Mouse (Mus musculus): ENCODE results near the gene Ciita.

Gene Ciita

DNA sequence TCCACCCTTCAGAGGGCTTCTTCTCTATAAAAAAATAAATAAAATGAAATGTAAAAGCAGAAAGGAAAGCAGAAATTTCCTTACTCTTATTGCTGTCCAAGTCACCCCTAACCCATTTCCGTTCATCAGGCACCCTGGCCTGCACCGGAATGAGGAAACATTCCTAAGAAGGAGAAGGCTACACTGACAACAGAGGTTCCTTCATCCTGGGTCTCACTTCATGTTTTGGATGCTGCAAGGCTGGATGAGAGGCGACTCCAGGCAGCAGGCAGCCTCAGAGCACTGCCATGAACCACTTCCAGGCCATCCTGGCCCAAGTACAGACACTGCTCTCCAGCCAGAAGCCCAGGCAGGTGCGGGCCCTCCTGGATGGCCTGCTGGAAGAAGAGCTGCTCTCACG is at the start of gene Ciita:
Ciita (plus strand) TSS at position 203 of the 400 bp plus-strand sequence.
- DNase-seq (ENCODE audit: low read depth): no peak

DNA sequence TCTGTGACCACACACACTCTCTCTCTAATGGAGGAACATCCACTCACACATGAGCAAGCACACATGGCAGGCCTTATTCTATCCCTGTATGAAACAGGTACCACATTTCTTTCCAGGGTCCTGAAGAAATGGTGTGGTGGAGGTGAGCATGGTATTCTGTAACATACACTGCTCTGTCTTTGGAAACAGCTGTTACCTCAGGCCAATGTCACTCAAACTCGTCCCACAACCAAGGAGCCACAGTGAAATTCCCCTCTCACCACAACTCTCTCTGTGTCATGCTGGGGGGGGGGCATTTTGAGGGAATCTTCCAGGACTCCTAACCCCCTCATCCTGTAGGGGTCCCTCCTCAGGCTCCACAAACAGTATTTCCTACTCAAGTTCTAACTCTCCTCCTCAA is 47.9 kb upstream of the Ciita start:
- DNase-seq (ENCODE audit: low read depth): no peak

DNA sequence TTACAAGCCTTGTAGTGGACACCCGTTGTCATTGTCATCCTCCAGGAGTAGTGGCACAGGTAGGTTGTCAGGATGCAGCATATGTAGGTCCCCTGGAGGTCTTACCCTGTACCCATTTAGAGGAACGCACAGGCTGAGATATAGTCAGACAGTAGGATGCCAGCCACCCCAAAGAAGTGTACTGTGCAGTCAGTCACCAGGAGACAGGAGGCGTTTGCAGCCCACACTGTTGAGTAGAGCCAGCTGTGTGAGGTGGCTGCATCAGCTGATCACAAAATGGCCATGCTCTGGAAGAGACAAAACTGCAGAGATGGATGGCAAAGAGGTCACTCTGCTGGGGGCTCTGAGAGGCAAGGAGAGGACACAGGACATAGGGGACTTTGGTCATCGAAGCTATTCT is 47.5 kb upstream of the Ciita start:
- DNase-seq (ENCODE audit: low read depth): no peak

DNA sequence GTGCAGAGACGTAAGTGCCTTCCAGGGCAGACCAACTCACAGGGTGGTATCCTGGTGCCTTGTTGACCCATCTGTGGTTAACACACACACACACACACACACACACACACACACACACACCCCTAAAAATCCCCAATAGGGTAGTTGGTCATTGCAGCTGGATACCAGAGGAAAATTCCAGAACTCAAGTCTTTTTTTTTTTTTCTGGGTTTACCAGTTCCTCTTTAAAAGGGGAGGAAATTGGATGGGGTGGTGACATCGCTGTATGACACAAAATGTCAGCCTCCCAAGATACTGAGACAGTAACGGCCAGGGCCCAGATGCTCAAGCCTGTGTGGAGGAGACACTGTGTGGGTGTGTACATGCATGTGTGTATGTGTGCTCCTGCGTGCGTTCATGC is 46.5 kb upstream of the Ciita start:
- DNase-seq (ENCODE audit: low read depth): peak; percentile 17

DNA sequence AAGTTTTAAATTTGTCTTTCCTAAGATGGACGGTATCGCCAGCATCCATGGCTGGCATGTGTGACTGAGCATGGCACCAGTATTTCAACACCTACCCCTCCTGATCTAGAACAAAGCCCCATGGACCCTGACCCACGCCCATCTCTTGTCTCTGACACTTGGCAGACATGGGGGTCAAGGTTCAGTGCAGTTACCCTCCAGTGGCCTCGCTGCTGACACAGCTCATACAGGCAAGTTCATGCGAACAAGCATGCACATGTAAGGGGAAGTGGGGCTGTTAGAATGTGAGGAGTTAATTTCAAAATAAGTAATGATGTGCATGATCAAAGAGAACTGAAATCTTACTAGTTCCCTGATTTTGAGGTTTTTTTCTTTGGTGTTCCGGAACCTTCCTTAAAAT is 43.7 kb upstream of the Ciita start:
- no peak for DNase-seq (ENCODE audit: low read depth)

DNA sequence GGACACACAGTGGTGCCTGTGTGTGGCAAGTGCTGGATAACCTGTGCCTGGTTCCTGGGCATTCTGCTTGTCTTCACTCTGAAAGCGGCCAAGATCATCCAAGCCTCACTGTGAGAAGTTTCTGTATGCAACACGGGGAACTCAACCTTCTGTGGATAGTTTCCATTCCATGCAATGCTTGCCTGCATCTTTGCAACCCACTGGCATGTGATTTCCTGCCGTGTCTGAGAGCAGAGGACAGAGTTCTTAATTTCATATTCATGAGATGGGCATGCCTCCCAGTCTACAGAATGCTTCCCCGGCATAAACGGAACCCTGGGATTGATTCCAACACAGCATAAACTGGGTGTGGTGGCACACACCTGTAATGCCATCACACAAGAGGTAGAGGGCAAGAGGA is 41.8 kb upstream of the Ciita start:
- no peak for DNase-seq (ENCODE audit: low read depth)

DNA sequence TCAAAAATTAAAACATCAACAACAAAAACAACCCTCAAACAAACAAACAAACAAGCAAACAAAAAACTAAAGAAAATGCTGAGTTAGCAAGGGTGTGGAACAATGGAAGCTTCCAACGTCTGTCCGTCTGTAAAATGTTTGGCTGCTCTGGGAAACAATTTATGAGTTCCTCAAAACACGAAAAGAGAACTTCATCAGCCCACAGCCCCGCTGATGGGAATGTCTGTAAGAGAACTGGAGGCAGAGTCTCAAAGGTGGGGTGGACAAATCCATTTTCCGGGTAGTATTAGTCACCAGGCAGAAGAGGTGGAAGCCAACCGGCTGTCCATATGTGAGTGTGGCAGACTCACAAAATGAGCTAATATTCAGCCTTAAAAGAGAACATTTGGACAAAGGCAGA is 38.5 kb upstream of the Ciita start:
- DNase-seq (ENCODE audit: low read depth): no peak

DNA sequence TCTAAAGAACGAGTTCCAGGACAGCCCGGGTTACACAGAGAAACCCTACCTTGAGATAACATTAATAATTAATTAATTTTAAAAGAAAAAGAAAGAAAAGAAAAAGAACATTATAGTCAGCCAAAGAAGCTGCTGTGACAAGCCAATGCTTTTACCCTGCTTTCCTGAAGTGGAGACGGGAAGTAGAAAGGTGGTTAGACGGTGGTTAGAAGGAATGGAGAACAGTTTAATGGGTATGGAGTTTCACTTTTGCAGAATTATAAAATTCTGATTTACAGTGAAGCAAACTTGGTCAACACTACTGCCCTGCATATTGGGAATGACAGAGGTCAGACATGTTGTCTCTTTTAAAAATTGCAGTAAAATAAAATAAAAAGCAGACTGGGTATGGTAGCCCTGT is 38.1 kb upstream of the Ciita start:
- no peak for DNase-seq (ENCODE audit: low read depth)

DNA sequence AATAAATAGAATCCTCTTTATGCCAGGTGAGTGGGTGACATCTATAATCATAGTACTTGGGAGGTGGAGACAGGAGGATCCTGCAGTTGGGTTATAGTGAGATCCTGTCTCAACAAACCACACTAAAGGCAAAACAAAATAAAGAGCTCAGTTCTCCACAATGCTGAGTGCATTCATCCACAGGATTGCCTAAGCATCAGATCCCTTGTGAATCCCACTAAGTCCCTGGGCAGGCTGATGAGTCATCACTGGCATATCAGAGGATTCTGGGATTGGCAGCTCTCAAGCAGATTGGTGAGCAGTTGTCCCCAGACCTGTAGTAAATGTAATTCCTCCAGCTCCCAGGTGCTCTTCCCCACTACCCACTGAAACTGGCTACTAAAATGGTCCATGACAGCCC is 36.1 kb upstream of the Ciita start:
- no peak for DNase-seq (ENCODE audit: low read depth)

DNA sequence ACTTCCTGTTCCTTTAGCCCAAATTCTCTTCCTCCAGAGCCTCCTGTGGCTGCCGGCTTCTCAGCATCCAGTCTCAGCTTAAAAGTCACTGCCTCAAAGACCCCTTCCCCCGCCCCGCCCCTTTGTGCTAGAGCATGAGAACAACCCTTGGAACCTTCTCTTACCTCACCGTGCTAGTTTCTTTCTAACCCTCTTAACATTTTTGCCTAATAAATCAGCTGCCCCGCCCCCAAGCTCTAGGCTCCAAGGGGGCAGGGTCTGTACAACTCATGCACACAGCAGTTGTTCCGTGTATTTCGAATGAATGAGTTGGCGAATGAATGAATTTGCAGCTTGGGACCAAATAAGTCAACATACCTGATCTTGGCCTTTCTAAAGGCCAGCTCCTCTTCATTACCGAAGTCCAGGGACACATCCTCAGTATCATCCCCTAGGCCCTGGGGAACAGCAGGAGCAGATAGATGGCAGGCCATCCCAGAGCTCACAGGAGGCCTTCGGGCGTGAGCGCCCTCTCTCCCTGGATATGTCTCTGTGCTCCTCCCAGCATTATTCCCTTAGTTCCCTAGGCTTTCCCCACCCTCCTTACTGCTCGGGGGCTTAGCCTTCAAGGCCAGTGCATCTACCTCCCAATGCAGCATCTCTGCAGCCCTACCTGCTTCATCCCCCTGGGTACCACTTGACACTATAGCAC is 33.1 kb upstream of the Ciita start:
- DNase-seq (ENCODE audit: low read depth): no peak

DNA sequence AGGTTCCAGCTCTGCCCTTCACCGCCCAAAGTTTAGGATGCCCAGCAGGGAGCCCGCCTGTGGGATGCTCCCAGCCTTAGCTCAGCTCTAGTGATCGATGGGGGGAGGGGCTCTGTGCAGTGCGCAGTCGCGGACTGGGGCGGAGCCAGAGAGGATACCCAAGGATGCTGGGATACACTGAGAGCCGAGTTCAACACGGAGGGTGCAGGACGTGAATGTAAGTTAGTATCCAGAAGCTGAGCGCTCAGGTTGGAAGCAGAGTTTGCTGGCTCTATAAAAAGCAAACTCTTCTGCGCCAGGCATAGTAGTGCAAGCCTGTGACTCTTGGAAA is 32.6 kb upstream of the Ciita start, which contains the start of gene Tvp23a:
Tvp23a (minus strand) TSS at position 99 of the 331 bp plus-strand sequence.
- DNase-seq (ENCODE audit: low read depth): no peak

DNA sequence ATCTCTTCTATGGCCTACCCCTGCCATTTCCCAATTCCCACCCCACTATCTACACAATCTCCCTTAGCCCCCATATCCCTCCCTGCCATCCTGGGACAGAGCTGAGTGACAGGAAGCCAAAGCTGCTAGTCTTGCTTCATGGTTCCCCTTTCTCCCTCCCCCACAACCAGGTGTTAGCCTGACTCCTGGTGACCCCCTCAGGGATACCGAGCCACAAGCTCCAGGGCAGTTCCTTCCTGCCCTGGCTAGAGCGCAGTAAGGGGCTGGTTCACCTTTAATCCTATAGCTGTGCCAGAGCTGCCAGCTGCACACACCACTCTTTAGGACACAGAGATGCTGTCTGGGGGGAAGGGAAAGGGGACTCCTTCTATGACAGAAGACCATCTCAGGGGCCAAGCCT is 32.1 kb upstream of the Ciita start:
- DNase-seq (ENCODE audit: low read depth): no peak

DNA sequence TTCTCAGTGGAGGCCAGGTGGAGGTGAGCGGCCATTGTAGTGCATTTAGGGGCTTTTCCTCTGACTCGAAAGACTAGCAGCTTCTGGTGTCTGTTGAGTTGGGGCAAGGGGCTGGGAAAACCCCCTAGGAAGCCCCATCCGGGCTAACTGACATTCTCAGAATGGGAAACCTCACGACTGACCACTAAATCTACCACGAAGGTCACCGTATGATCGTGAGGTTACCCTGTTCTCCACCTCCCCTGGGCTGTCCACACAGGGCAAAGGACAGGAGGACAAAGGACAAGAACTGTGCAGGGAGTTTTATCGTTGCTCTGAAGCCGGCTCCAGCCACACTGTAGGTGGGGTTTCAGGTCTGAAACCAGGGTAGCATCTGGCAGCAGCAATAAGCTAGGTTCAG is 30.9 kb upstream of the Ciita start:
- no peak for DNase-seq (ENCODE audit: low read depth)

DNA sequence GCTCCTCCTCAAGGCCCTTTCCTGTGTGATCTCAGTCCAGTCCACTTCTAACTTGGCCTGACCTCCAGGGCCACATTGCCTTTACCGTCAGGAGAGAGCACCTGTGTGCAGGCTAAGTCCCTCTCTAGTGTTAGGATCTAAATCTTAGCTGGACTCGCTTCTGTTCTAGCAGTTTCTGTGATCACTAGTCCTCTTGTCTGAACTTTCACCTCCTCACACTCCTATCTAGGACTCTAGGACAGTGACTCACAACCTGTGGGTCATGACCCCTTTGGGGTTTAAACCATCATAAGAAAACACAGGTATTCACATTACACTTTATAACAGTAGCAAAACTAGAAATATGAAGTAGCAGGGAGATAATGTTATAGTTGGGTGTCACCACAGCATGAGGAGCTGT is 28.0 kb upstream of the Ciita start:
- no peak for DNase-seq (ENCODE audit: low read depth)

DNA sequence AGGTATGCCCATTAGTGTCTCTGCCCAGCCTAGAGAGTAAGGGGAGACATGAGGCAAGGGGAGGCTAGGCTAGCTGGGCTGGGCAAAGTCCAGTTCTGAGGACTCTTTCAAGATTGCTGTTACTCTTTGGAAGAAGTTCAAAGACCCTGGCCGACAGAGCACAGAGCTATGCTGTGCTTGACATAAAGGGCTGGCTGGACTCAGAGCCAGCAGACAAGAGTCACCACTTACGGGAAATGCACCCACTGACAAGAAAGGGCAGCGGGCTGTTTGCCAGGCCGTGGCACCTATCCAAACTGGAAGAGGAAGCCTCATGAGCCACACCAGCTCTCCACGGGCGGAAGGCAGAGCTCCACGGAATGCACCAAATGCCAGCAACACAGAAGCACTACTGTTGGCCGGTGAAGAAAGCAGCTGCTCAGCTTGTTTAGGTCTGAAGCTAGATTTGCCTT is 27.4 kb upstream of the Ciita start:
- DNase-seq (ENCODE audit: low read depth): peak; percentile 83

DNA sequence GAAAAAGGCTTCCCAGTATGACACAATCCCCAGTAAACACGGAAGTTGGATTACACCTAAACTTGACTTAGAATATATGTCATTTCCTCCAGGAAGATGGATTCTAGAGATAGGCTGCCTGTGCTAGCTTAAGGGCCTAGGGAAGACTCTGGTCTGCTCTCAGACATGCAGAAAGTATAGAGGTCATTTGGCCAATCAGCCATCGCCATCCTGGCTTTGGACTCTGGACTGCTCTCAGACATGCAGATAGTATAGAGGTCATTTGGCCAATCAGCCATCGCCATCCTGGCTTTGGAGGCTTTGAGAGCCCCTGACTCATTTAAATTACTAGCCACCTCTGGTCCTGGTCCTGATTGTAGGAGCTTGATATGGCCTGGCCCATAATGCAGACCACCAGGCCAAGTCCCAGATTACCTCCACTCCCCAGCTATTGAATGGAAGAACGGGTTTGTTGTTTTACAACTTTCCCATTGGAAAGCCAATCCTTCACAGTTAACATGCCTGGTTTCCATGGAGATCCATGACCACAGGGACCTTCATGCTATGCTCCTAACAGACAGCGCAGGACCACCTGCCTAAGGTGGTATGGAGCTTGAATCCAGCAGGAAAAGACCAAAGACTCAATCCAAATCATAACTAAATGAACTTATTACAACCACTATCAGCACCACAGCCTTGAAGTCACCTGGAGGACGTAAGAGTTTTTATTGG is 25.8 kb upstream of the Ciita start:
- DNase-seq (ENCODE audit: low read depth): no peak

DNA sequence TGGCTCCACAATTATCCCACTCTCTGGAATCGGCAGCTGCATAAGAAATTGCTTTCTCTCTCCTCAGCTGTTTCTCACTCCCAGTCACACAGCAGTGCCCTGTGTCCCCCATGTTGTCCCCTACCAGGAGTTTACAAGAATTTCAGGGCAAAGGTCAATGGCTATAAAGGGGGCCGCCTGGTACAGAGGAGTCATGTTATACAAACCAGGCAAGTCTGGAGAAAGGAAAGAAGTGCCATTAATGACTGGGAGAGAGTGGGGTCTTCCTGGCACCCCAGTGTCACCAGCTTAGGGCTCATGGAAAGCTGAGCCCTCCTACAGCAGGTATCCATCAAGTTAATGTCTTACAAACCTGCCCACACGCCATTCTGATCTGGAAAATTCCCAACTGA is 25.3 kb upstream of the Ciita start:
- no peak for DNase-seq (ENCODE audit: low read depth)

DNA sequence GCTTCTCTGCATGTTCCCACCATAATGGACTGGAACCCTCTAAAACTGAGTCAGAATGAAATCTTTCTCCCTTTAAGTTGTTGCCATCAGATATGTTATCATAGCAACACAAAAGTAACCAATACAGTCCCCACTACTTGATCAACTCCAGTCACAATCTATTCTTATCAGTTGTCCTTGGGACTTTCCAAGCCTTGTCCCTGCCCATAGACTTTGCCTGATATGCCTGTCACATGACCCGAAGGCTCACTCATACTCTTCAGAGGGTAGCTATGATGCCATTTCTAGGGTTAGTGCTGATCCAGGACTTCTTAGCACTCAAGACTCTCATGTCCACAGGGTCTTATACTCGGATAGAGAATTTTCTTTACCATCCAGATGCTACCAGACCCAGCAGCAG is 19.7 kb upstream of the Ciita start:
- no peak for DNase-seq (ENCODE audit: low read depth)

DNA sequence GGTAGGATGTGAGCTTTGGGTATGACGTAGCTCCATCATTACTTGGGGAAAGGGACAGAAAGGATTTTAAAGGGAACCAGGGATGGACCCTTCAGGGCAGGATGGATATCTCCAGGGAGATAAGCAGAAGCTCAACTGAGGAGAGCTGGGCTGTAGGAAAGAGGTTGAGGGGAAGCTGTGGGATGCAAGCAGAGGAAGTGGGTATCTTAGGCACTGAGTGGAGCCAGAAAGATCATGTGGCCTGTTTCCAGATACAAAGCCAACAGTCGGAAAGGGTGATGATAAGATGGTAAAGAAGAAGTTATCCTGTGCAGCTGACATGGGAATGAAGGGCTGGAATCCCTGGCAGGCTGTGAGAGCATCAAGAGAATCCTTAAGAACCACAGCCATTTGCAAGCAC is 18.7 kb upstream of the Ciita start:
- peak; percentile 32 for DNase-seq (ENCODE audit: low read depth)

DNA sequence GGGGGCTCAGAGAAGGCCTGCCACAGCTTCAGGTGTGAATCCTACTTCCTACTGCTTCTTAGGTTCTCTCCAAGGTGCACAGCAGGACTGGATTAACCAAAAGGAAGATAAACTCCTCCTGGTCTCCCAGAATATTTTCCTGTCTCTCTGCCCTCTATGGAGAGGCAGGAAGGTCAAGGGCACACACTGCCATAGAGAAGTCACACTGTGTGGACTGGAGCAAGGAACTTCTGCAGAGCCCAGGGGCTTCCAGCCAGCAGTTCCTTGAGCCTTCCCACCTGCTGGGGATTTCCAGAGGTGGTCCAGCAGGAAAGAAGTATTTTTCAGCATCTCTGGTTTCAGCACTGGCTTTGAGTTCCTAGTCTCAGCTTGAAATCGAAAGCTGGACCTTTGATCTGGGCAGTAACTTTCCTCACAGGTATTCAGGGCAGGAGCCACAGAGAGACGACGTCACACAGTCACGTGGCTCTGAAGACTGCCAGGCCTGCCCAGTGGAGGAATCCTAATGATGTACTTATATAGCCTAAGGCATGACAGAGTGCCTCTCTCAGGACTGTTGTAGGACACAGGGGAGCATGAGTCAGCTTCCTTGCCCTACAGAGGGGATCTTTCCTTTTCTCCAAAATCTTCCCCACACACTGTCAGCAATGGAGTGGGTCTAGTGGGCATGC is 14.7 kb upstream of the Ciita start:
- DNase-seq (ENCODE audit: low read depth): no peak

DNA sequence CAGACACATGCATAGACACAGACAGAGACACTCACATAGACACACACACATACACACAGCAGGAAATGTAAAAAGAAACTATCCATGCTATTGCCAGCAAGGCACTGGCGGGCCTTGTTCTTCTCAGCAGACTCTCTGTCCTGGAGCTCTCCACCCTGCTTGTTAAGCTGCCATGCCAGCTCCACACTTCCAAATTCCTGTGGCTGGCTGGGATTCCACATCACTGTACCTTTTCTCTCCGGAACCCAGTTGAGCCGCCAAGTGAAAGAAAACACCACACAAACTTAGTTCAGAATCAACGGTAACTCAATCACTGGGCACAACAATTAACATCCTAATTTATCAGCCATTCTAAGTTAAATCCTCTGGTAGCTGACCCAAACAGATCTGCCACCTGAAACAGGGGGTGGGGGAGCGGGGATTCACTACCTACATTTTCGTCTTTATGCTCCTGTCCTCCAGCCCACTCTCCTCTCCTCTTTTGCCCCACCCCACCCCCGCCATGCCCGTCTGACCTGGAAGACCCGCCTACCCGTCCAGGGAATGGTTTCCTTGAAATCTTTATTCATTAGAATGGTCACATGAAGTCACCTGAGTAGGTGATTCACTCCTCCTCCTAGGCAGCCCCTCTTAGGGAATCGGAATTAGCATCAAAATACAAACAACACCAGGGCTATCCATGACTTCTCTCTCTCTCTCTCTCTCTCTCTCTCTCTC is 12.3 kb upstream of the Ciita start:
- no peak for DNase-seq (ENCODE audit: low read depth)

DNA sequence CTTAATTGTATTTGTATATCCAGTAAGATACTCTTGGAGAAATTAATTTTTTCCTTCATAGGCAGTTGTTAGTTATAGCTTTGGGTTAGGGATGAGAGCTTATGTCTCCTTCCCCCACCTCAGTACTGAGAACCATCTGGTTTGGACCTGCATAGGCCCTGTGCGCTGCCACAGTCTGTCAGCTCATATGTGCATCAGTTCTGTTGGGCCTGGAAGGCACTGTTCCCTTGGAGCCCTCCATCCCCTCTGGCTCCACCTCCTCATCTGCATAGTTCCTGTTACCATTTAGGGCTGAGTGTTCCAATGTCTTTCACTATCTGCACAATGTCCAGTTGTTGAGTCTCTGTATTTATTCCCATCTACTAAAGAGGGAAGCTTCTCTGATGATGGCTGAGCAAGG is 11.7 kb upstream of the Ciita start:
- DNase-seq (ENCODE audit: low read depth): no peak

DNA sequence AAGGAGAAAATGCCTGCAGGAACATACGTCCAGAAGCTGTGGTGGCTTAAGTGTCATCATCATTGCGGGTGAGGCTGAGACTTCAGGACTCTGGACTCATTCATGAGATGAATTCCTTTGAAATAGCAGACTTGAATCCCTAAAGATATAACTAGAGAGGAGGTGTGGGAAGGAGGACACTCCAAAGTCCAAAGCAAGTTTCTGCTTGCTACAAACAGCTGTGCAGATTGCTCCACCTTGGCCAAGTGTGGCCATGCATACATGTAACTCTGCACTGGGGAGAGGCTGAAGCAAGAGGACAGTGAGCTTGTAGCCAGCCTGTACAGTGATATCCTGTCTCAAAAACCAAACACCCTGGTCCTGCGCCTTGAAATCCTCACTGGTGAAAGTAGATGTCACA is 7.9 kb upstream of the Ciita start:
- no peak for DNase-seq (ENCODE audit: low read depth)

All from 416B (cell line).